Mouse (Mus musculus) urinary bladder, adult 18-20 months (tissue): Measurements from ENCODE around the gene Sycp2l.
"Not testable (repeated sequence)": the region's sequence is repeated elsewhere in the genome, so short reads cannot be mapped to it uniquely, and the experiment has no call there.

Source experiments
- DNase-seq, 2 experiments: peaks; one replicate each; pipeline ENCODE4 v3.0.0; 2022; ENCODE audit warnings: low spot score in 2 of 2, mixed read lengths in 2 of 2

Gene Sycp2l

GRCm38 (mm10) chr13:41123666-41124225, 9.6 kb downstream of the Sycp2l start:
- DNase-seq, result no peak

GRCm38 (mm10) chr13:41128326-41128725, 14.2 kb downstream of the Sycp2l start:
- DNase-seq, result no peak

GRCm38 (mm10) chr13:41129061-41129460, 15.0 kb downstream of the Sycp2l start:
- no peak for DNase-seq

- DNase-seq, result peak in 1 of 2 experiments; percentile 14
Observed at GRCm38 (mm10) chr13:41134901-41135300, 20.8 kb downstream of the Sycp2l start.

- DNase-seq, result no peak
Observed at GRCm38 (mm10) chr13:41145433-41145970, 31.4 kb downstream of the Sycp2l start.

GRCm38 (mm10) chr13:41146271-41146670, 32.2 kb downstream of the Sycp2l start:
- peak in 1 of 2 experiments; percentile 28 for DNase-seq

GRCm38 (mm10) chr13:41153146-41153545, 39.0 kb downstream of the Sycp2l start:
- DNase-seq, result no peak

GRCm38 (mm10) chr13:41158426-41158825, 44.3 kb downstream of the Sycp2l start:
- DNase-seq, result no peak

GRCm38 (mm10) chr13:41187886-41188285, 73.8 kb downstream of the Sycp2l start:
- no peak for DNase-seq

GRCm38 (mm10) chr13:41195640-41196333, 81.7 kb downstream of the Sycp2l start:
- DNase-seq, result no peak

- no peak for DNase-seq
Observed at GRCm38 (mm10) chr13:41200861-41201260, 86.8 kb downstream of the Sycp2l start.

GRCm38 (mm10) chr13:41203289-41203688, 89.2 kb downstream of the Sycp2l start:
- no peak for DNase-seq

- no peak for DNase-seq
Observed at GRCm38 (mm10) chr13:41203691-41204090, 89.6 kb downstream of the Sycp2l start.

- DNase-seq, result not testable (repeated sequence)
Observed at GRCm38 (mm10) chr13:41205568-41205967, 91.5 kb downstream of the Sycp2l start.

GRCm38 (mm10) chr13:41206241-41206640, 92.1 kb downstream of the Sycp2l start:
- no peak for DNase-seq

GRCm38 (mm10) chr13:41211276-41211675, 97.2 kb downstream of the Sycp2l start:
- no peak for DNase-seq

- no peak for DNase-seq
Observed at GRCm38 (mm10) chr13:41212558-41213322, 98.6 kb downstream of the Sycp2l start.

- no peak for DNase-seq
Observed at GRCm38 (mm10) chr13:41215669-41216068, 101.6 kb downstream of the Sycp2l start.

GRCm38 (mm10) chr13:41216236-41216635, 102.1 kb downstream of the Sycp2l start:
- no peak for DNase-seq

- DNase-seq, result no peak
Observed at GRCm38 (mm10) chr13:41219056-41219455, 104.9 kb downstream of the Sycp2l start.

GRCm38 (mm10) chr13:41219687-41220303, 105.7 kb downstream of the Sycp2l start:
- no peak for DNase-seq

GRCm38 (mm10) chr13:41220304-41220834, 106.3 kb downstream of the Sycp2l start, which contains the start of gene Elovl2:
Elovl2 (minus strand) TSS chr13:41220405.
- DNase-seq, result peak; percentile 34 to 36
